Mouse (Mus musculus) urinary bladder, adult 2 months (tissue): ENCODE measurements around the gene Col11a2. TPM values are rescaled to one million over a fixed set of nuclear protein-coding genes. Genes with fewer than 3 reads are reported as not detected.
"Not testable (repeated sequence)": the region's sequence is repeated elsewhere in the genome, so short reads cannot be mapped to it uniquely, and the experiment has no call there.

ENCODE experiments used
- DNase-seq: peaks from one replicate; pipeline ENCODE4 v3.0.0; 2022; ENCODE audit warnings: low spot score
- polyA plus RNA-seq: library from polyadenylated mRNA; depleted of rRNA; stranded (reverse); fragments of >200 nt; gene quantifications from 2 replicates; pipeline ENCODE4 v1.2.3, GENCODE M21; 2012; rRNA removed

Col11a2 gene
- 0.99 and 1.8 TPM in 2 replicates for polyA plus RNA-seq

DNA sequence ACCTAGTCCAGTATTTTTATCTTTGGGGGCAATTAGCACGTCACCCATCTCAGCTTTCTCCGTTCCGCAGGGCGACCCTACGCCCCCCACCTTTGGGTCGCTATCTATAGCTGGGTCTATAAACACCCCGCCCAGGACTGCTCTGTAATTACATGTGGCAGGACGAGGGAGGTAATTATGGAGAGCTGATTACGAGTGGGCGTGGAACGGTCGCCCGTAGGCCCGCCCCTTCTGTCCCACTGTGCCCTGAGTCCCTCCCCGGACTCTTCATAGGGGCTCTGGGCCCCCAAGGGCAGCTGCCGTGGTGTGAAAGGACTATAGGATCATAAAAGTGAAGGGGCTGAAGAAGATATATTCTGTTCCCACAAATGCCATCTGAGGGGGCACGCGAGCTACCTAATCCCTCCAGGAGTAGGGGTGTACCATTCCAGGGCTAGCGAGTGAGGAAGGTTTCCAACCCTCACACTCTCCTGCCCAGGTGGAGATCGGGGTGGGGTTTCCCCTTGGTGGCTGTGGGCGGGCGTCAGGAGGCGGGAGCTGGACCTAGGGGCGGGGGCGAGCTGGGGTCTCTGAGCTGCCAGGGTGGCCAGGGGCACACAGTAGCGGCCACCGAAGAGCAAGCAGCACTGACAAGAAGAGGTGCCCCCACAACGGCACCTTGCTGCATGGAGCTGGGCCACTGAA is at the start of gene Col11a2:
Col11a2 (plus strand) TSS at position 560 of the 684 bp plus-strand sequence.
- no peak for DNase-seq

DNA sequence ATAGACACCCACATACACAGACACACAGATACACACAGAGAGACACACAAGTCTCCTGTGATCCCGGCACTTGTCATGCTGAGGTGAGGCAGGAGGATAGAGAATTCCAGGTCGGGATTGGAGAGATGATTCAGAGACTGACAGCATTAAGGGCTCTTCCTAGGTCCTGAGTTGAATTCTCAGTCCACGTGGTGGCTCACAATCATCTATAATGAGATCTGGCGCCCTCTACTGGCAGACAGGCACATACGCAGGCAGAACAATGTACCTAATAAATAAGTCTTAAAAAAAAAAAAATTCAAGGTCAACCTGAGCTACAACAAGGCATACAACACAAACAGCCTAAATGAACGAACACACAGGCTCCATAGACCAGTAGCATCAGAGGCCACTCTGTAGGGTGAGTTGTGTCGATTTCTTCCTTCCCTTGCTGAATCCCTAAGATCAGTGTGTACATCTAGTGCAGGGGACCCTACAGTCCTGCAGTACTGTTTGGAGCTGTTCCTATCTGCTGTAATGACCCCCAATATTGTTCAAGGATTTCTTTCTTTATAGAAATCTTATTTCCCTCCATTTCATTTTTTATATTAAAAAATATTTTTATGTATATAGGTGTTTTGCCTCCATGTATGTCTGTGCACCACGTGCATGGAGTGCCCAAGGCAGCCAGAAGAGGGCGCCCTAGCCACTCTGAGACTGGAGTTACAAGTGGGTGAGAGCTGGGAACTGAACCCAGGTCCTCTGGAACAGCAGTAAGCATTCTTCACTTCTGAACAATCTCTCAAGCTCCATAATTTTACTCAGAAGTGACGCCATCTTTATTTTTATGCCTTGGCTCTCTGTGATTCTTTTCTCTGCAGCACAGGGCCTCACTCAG is 47.2 kb upstream of the Col11a2 start:
- no peak for DNase-seq

DNA sequence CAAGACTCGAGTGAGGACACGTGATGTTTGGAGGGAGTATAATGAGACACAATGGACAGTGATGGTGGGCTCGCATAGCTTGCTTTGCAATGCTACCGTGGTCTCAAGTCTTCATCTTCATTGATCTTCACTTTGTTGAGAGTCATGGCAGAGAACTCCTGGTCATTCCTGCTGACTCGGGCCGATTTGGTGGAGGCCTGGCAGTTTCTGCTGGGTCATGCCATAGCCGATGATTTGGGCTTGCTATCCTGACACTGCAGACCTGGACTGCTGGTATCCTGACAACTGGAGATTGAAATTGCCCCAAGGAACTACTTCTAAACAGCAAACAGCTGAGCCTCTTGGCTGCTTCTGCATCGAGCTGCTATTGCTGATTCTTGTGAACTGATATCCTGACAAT is 44.3 kb upstream of the Col11a2 start:
- DNase-seq, result no peak

DNA sequence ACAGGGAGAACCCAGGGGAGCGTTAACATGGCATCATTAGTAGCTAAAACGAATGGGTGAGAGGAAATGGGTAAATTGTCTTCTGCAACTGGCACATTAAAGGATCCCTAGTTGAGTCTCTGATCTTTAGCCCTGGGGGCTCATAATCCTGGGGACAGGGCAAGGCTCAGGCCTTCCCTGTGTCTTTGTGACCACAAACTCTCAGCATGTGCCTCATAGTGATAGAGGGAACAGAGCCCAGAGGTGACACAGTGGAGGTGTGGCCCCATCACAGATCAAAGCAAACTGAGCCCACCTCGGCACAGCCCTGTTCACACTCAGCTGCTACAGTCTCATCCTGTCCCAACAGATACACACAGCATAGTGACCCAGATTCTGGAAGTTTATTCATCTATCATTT is 43.6 kb upstream of the Col11a2 start:
- DNase-seq, result no peak

DNA sequence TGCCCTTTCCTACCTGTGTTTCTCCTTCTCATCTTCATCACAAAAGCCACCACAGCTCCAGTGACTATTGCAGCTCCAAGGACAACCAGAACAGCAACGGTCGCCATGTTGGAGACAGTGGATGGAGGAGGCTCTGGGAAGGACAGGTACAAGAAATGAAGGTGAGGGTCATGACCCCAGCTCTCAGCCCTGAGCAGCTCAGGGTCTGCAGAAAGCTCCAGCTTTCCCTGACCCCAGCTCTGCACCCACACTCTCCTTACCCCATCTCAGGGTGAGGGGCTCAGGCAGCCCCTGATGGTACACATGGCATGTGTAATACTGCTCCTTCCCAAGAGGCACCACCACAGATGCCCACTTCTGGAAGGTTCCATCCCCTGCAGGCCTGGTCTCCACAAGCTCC is 42.2 kb upstream of the Col11a2 start:
- DNase-seq, result not testable (repeated sequence)

DNA sequence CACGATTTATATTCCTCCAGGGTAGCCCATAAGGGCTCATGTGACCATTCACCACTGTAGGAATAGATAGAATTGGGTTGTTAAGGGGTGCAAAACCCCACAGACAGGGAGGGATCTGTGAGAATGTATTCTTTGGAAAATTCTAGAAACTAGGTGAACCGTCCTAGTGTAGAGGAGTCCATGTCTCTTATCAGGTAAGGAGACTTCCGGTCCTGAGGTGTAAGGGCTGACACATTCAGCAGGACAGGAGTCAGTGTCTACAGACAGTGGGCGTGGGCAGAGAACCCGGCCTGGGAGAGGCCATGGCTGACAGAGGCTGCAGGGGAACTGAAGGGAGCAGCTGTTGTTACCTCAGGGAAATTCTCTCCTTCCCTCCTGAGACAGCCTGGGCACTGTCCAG is 40.5 kb upstream of the Col11a2 start:
- DNase-seq, result not testable (repeated sequence)

DNA sequence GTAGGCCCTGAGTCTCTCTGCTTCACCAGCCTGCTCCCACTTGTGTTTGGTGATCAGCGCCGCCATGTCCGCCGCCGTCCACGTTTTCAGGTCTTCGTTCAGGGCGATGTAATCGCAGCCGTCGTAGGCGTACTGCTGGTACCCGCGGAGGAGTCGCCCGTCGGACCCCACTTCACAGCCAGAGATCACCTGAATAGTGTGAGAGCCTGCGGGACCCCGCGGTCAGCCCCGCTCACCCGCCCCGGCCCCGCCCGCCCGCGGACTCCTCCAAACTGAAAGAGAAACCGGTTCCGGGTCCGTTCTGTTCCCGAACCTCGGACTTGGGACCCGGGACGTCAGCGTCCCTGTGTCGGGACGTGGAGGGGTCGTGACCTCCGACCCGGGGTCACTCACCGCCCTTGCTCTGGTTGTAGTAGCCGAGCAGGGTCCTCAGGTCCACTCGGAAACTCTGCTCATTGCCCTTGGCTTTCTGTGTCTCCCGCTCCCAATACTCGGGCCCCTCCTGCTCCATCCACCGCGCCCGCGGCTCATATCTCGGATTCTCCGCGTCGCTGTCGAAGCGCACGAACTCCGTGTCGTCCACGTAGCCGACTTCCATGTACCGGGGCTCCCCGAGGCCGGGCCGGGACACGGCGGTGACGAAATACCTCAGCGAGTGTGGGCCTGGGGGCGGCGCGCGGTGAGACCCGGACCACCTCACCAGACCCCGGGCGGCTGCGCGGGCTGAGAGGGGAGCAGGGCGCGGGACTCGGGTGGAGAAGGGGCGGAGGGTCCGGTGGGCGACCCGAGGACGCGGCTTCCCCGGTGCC is 39.7 kb upstream of the Col11a2 start:
- DNase-seq, result no peak

DNA sequence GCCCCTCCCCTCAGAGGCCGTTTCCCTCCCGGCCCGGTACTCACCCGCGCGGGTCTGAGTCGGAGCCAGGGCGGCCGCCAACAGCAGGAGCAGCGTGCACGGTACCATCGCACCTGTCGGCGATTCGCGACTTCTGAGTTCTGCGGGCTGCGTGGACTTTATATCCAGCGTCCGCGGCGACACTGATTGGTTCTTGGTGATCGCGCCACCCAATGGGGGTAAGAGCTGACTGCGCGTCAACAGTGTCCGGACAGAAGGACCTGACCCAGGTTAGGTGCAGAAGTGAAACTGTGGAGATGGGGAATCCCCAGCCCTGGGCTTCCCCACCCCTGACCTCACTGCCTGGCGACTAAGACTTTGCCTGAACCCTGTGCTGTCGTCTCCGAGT is 39.1 kb upstream of the Col11a2 start, which contains the start of gene H2-K1:
H2-K1 (minus strand) TSS at position 198 of the 388 bp plus-strand sequence.
- peak; percentile 83 for DNase-seq

DNA sequence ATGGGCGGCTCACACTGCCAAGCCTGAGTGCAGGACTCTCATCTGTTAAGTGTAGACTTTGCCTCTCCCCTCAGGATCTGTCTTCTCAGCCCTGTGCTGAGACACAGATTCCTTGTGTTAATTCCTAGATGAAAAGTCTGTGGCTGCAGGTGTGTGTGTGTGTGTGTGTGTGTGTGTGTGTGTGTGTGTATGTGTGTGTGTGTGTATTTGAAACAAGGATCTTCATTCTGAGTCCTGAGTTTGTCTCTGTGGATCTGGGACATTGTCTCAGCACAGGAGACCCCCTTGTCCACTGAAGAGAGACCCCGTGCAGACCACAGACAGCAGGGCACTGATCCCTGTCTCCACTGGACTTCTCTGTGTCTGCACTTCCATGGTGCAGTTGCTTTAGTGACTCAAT is 38.4 kb upstream of the Col11a2 start:
- DNase-seq, result not testable (repeated sequence)

DNA sequence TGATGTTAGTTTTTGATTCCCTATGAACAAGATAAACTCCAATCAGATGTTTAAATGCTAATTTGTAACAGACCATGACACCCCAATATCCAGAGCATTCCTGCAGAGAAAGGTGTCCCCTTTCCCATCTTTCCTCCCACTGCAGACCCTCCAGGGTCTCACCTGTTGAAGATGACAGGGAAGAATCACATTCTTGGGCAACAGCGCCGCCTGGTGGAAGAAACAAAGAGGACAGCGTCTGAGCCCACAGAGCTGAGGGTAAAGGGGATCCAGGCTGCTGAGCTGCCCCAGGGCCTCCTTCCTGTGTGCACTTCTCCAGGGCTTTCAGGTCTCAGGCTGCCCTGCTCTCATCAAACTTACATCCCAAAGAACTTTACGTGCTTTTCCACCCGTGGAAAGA is 35.8 kb upstream of the Col11a2 start:
- DNase-seq, result no peak

DNA sequence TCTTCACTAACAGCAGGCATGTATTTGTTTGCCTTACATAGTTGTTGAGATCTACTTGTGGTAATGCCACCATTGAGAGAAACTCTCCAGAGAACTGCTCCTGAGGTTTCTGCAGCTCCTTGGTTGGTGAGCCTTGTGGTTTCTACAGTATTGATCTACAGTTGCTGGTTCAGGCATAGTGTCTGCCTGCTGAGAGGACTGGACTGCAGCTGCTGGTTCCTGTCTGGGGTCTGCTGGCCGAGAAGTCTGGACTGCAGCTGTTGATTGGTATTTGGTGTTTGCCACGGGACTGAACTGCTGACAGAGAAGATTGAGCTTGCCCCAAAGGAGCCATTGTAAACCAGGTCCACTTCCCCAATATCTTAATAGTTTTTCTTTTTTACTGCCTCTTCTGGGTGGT is 32.7 kb upstream of the Col11a2 start:
- DNase-seq, result no peak

DNA sequence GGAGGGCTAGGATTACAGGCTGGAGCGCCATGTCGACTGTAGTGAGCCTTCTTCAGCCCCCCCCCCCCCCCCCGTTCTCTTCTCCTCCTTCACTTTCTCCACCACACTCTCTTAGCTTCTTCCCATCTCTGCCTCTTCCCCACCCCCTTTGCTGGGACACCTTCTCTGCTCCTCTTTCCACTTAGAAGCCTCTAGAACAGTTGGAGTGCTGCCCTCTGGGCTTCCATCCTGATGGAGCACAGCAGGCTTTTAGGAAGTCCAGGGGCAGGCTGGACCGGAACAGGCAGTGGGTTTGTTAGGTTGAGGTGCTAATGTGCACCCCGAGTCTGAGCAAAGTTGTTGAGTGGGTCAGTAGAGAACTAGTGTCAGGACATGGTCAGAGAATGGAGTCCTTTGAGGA is 29.1 kb upstream of the Col11a2 start:
- DNase-seq, result no peak

DNA sequence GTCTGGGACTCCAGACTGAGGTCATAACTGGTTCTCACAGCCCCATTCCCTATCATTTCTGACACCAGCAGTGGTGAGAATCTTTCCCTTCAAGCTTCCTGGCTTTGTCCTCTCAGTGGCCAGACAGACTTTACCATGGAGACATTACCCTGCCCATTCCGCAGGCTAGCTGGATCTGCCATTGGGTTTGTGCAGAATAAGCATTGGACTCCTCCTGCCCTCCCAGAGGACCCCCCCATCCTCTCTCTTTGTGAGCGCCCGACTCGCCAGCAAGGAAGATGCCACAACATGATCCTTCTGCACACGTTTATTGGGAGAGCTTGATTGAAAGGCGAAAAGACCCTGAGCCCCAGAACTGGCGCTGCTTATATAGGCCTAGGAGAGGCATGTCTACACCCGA is 25.8 kb upstream of the Col11a2 start:
- DNase-seq, result no peak

DNA sequence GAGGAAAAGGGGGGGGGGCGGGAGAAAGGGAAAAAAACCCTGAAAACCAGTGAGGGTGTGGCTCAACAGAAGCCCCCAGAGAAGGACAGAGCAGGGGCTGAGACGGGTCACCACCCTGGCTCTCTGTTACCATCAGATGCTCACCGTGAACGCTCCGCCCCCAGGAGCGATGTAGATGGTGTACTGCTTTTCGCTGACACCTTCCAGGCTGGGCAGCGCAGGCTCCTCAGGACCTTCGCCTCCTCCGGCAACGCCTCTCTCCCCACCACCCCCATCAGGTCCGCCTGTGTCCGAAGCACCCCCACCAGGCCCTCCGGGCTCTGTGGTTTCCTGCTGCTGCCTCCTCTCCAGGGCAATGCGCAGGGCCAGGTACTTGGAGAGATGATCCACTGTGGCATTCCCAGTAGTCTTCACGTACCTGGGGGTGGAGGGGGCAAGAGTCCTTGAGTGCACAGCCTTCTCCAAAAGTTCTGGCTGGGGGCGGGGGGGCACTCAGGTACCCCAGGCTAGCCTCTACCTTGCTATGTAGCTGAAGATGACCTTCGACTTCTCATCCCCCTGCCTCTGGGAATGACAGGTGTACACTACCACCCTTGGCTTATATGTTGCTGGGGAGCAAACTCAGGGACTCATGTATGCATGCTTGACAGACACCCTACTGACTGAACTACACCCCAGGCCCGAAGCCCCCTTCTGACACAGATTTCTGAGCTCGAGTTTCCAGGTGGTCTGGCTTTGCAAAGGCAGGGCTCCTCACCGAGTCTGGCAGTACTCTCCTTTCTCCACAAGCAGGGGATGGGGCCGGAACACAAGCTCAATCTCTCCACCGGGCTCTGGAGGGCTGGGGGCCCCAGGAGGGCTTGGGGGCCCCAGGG is 17.5 kb upstream of the Col11a2 start:
- no peak for DNase-seq

DNA sequence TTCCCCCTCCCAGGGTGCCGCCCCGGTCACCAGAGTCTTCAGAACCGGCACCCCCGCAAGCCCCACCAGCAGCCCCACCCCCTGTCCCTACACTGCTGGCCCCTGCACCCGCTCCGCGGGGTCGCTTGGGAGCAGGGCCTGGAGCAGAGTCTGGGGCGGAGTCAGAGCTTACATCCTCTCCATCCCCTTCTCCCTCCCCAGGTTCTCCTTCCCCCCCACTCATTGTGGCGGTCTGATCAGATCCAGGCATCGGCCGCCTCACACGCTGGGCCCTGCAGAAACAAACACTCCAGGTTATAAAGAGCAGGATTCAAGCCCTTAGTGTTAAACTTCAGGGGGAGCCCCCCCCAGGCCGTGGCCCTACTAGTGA is 16.8 kb upstream of the Col11a2 start:
- DNase-seq, result no peak

DNA sequence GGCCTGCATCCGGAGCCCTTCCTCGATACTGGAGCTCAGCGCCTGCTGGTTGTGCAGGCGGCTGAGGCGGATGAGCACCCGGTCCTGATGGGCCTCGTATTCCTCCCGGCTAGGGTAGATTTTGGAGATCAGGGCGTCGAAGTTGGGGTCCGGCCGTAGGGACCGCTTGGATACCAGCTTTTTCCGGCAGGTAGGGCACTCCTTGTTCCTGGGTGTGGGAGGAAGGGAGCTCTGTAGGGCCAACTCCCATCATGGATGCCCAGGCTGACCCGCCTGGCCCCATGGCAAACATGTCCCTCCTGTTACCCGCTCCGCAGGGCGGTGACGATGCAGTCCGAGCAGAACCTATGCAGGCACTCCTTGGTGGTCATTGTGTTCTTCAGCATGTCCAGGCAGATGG is 16.2 kb upstream of the Col11a2 start:
- no peak for DNase-seq

DNA sequence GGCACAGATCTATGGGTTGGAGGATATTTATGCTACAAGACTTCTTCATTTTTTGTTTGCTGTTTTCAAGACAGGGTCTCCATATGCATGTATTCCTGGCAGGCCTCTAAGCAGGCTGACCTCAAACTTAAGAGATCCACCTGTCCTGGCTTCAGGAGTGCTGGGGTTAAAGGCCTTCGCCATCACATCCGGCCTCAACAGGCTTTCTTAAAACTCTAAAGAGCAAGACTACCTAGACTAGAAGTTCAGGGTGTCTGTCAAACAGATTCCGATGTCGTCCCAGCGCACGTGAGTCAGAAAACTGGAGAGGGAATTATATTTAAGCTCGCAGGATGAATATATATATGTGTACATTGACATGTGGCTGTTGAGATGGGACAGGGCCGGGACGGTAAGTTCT is 15.6 kb upstream of the Col11a2 start:
- no peak for DNase-seq

DNA sequence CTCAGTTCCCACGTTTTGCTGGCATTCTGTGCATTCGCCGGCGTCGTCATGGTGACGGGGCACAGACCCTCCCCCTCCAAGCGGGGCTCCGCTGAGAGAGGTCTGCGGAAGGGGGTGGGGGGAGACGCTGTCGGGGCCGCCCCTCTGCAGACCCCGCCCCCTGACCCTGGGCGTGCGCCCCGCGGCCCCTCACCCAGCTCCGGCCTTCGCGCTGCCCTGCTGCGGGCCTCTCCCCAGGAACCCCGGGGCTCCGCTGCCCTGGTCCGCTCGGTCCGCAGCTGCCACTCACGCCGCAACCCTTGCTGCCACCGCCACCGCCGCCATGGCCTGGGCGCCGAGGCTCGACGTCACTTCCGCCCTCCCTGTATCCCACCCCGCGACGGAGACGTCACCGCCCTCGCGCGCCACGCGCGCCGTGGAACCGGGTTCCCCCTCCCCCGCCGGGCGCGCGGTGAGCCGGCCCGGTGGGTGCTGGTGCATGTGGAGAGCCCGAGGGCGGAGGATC is 14.9 kb upstream of the Col11a2 start, which contains the start of gene Ring1:
Ring1 (minus strand) TSS at position 364 of the 505 bp plus-strand sequence.
- DNase-seq, result peak; percentile 87

DNA sequence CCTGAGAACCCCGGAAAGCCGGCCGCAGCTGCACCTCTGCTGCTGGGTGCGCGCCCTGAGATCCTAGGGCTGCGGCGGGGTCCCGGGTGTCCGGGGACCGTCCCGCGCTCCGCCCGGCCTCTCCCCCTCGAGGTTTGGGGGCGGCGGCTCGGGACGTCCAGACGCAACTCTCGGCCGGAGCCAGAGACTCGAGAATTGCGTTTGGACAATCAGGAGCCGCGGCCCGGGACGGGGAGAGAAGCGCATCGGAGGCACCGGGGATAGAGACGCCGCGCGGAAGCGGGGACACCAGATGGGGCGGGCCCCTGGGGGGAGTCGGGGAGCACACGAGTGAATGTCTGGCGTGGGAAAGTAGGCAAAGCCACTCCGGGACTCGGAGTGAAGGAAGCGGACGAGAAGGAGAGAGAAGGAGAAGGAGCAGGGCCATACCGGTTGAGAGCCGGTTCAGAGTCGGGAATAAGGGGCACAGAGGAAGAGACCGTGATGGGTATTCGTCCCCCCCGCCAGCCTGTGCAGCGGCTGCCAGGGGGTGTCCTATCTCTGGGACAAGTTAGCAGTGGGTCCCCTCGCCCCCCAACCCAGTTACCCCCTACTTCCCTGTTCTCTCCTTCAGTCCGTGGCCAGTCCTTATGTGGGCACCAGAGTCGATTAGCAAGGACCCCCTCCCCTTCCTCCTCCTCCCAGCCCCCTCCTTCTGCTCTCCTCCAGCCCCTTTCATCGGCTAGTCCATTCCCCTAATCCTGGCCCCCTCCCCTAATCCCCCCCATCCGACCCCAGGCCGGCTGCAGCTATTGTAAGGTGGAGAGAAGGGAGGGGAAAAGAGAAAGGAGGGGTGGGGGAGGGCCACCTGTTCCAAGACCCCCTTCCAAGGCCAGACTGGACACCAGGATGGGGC is 14.1 kb upstream of the Col11a2 start:
- DNase-seq, result no peak

DNA sequence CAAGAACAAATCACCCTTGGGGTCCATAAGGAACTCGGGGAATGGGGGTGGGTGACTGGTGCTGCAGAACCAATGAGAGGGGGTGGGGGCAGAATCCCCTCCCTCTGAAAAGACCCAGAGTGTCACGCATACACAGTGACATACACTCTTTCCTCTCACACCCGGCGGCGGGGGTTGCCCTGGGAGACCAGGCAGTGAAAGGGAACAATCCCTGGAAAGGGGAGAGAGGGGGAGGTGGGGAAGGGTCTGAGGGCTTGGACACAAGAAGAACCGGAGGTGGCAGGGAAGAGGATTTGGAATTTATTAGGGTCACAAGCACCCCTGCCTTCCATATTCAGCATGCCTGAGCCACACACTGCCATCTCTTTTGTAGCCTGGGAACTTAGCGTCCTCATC is 13.5 kb upstream of the Col11a2 start:
- no peak for DNase-seq
